Mouse (Mus musculus) thymus, adult 2 months (tissue): Measurements from ENCODE around the gene St6gal1. TPM values are rescaled to one million over a fixed set of nuclear protein-coding genes. Genes with fewer than 3 reads are reported as not detected.
A peak's percentile ranks its signal among the peaks of the same experiment; 100 is the strongest.

Experiments used
- DNase-seq: peaks from one replicate; pipeline ENCODE4 v3.0.0; 2021
- H3K27ac ChIP-seq: fragments of 200-500 bp; 2 replicates; pipeline ENCODE4 v1.5.1; 2012; ENCODE audit warnings: low read length, control low read depth; ENCODE audit not compliant: control insufficient read depth, insufficient read depth
- H3K27me3 ChIP-seq: fragments of 200-500 bp; 2 replicates; pipeline ENCODE4 v1.6.1; 2012; ENCODE audit warnings: mild to moderate bottlenecking, low read length, moderate library complexity, mixed read lengths; ENCODE audit not compliant: control insufficient read depth, insufficient read depth
- H3K36me3 ChIP-seq: fragments of 200-500 bp; 2 replicates; pipeline ENCODE4 v1.6.1; 2012; ENCODE audit warnings: mild to moderate bottlenecking, low read length, moderate library complexity; ENCODE audit not compliant: control insufficient read depth, insufficient read depth
- H3K4me1 ChIP-seq: fragments of 200-500 bp; replicated peaks from 2 replicates; pipeline ENCODE4 v1.6.1; 2012; ENCODE audit warnings: low read length; ENCODE audit not compliant: control insufficient read depth, insufficient read depth
- H3K4me3 ChIP-seq: fragments of 200-500 bp; 2 replicates; pipeline ENCODE4 v1.5.1; 2012; ENCODE audit warnings: mild to moderate bottlenecking, low read length, control low read depth, moderate library complexity; ENCODE audit not compliant: control insufficient read depth, insufficient read depth
- CTCF ChIP-seq: fragments of 200-500 bp; IDR thresholded peaks from 2 replicates; pipeline ENCODE4 v1.5.1; 2012; ENCODE audit warnings: mild to moderate bottlenecking, control low read depth, low read length, moderate library complexity, borderline replicate concordance; ENCODE audit not compliant: control insufficient read depth, poor library complexity, insufficient read depth; ENCODE audit errors: extremely low read depth
- POLR2A ChIP-seq: fragments of 200-500 bp; IDR thresholded peaks from 2 replicates; pipeline ENCODE4 v1.6.1; 2012; ENCODE audit warnings: mild to moderate bottlenecking, low read length, control low read depth, moderate library complexity; ENCODE audit not compliant: control insufficient read depth, poor library complexity, insufficient read depth; ENCODE audit errors: extremely low read depth
- WGBS: fragments of 180-500 bp; shearing (Covaris S2); methylation state at CpG from one replicate; pipeline ENCODE4 v1.1.7; 2018; 5-methylcytosine and 5-hydroxymethylcytosine counted together
- polyA plus RNA-seq: library from polyadenylated mRNA; depleted of rRNA; stranded (reverse); fragments of >200 nt; gene quantifications from 2 replicates; pipeline ENCODE4 v1.2.3, GENCODE M21; 2012

The St6gal1 gene
- polyA plus RNA-seq, 1 experiment: 33.2 TPM

GRCm38 (mm10) chr16:23283677-23284076 lies 59.1 kb downstream of the St6gal1 start:
- no peaks in the 10 kb centered on the region for H3K27me3 ChIP-seq
- H3K27ac ChIP-seq: no peak overlapping the region
- WGBS: 95% methylated on average over 1 of the region's 1 CpGs
- TF ChIP-seq POLR2A (no peak), CTCF (no peak)
- no peak overlapping the region for H3K4me3 ChIP-seq
- DNase-seq: no peak
- peaks cover 51% of the 10 kb centered on the region for H3K4me1 ChIP-seq
- H3K36me3 ChIP-seq: no peaks in the 10 kb centered on the region

GRCm38 (mm10) chr16:23284470-23285394 lies 60.2 kb downstream of the St6gal1 start:
- Histone ChIP-seq H3K27me3 (no peaks in the 10 kb centered on the region), H3K27ac (peak overlapping the region; percentile 10; the same call in 1 of the 2 replicates), H3K4me3 (no peak overlapping the region), H3K36me3 (no peaks in the 10 kb centered on the region), H3K4me1 (peaks cover 51% of the 10 kb centered on the region)
- WGBS: 13% methylated on average over 15 of the region's 15 CpGs
- peak; percentile 47 for DNase-seq
- TF ChIP-seq CTCF (no peak), POLR2A (no peak)

GRCm38 (mm10) chr16:23286380-23287097 lies 62.0 kb downstream of the St6gal1 start:
- Histone ChIP-seq H3K36me3 (no peaks in the 10 kb centered on the region), H3K27me3 (no peaks in the 10 kb centered on the region), H3K27ac (peak overlapping the region; percentile 85), H3K4me1 (peaks cover 55% of the 10 kb centered on the region), H3K4me3 (no peak overlapping the region)
- WGBS: 42% methylated on average over 11 of the region's 11 CpGs
- DNase-seq: peak; percentile 72
- TF ChIP-seq CTCF (no peak), POLR2A (no peak)

- H3K27ac ChIP-seq: no peak overlapping the region
- DNase-seq: no peak
- no peaks in the 10 kb centered on the region for H3K36me3 ChIP-seq
- TF ChIP-seq POLR2A: no peak
- TF ChIP-seq CTCF: no peak
- H3K27me3 ChIP-seq: no peaks in the 10 kb centered on the region
- 78% methylated on average over 10 of the region's 10 CpGs for WGBS
- peaks cover 52% of the 10 kb centered on the region for H3K4me1 ChIP-seq
- no peak overlapping the region for H3K4me3 ChIP-seq
These were observed 62.9 kb downstream of the St6gal1 start for GRCm38 (mm10) chr16:23287312-23288040.

GRCm38 (mm10) chr16:23288103-23288502 lies 63.6 kb downstream of the St6gal1 start:
- Histone ChIP-seq H3K4me3 (no peak overlapping the region), H3K27ac (no peak overlapping the region), H3K4me1 (peaks cover 47% of the 10 kb centered on the region), H3K27me3 (no peaks in the 10 kb centered on the region), H3K36me3 (no peaks in the 10 kb centered on the region)
- no peak for TF ChIP-seq POLR2A
- TF ChIP-seq CTCF: no peak
- WGBS: 97% methylated on average over 9 of the region's 9 CpGs
- DNase-seq: no peak

- H3K4me1 ChIP-seq: peaks cover 38% of the 10 kb centered on the region
- no peak for DNase-seq
- no peaks in the 10 kb centered on the region for H3K36me3 ChIP-seq
- TF ChIP-seq CTCF (no peak), POLR2A (no peak)
- no peaks in the 10 kb centered on the region for H3K27me3 ChIP-seq
- no peak overlapping the region for H3K27ac ChIP-seq
- H3K4me3 ChIP-seq: no peak overlapping the region
- WGBS: 98% methylated on average over 6 of the region's 6 CpGs
These were observed 64.9 kb downstream of the St6gal1 start for GRCm38 (mm10) chr16:23289424-23289823.
